Mouse (Mus musculus): ENCODE results near the gene Bmyc.
A peak's percentile ranks its signal among the peaks of the same experiment; 100 is the strongest.

DNA sequence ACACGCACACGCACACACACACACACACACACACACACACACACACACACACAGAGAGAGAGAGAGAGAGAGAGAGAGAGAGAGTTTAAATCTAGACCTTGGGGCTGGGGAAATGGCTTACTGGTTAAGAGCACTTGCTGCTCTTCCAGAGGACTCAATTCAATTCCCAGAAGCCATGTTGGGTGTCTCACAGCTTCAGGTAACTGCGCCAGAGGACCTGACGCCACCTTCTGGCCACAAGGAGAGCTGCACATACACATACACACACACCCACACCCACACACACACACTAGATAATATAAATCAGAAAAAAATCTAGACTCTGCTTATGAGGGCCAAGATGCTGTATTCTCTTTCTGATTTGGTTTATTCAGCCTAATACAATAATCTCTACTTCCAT, 19.6 kb upstream of the Bmyc start:
- TF ChIP-seq SIN3A (IDR thresholded peaks at IDR 0.05; ENCODE audit: low read length), result no peak
- no peak for TF ChIP-seq POLR2A (IDR thresholded peaks at IDR 0.05; ENCODE audit: control insufficient read depth in 1 of 2, insufficient read depth in 1 of 2, low read depth in 1 of 2, low read length in 2 of 2, poor library complexity in 1 of 2)
- no peak for TF ChIP-seq GATA1 (IDR thresholded peaks at IDR 0.05; ENCODE audit: low read depth, low read length)
- no peak for TF ChIP-seq POLR2AphosphoS2 (IDR thresholded peaks at IDR 0.05; ENCODE audit: low read length)
- TF ChIP-seq CTCF (IDR thresholded peaks at IDR 0.05 in 2 of 3, conservative IDR thresholded peaks at IDR 0.05 in 1 of 3; ENCODE audit: control insufficient read depth in 1 of 3, insufficient read depth in 1 of 3, low read depth in 2 of 3, low read length in 3 of 3, poor library complexity in 1 of 3, severe bottlenecking in 1 of 3), result peak; percentile 9 to 30 (median 29); a peak in 3 of 6 replicates
- TF ChIP-seq USF1 (IDR thresholded peaks at IDR 0.05; ENCODE audit: low read depth, low read length), result no peak
- no peak for TF ChIP-seq HCFC1 (IDR thresholded peaks at IDR 0.05; ENCODE audit: low read depth, low read length)
- TF ChIP-seq SMC3 (IDR thresholded peaks at IDR 0.05; ENCODE audit: low read depth, low read length), result no peak

Measured in MEL (cell line).